Mouse (Mus musculus) thymus, adult 2 months (tissue): ENCODE measurements around the gene Pik3cb. TPM values are rescaled to one million over a fixed set of nuclear protein-coding genes. Genes with fewer than 3 reads are reported as not detected.

Experiments
- DNase-seq: peaks from one replicate; pipeline ENCODE4 v3.0.0; 2021
- H3K27ac ChIP-seq: fragments of 200-500 bp; 2 replicates; pipeline ENCODE4 v1.5.1; 2012; ENCODE audit warnings: low read length, control low read depth; ENCODE audit not compliant: control insufficient read depth, insufficient read depth
- H3K27me3 ChIP-seq: fragments of 200-500 bp; 2 replicates; pipeline ENCODE4 v1.6.1; 2012; ENCODE audit warnings: mild to moderate bottlenecking, low read length, moderate library complexity, mixed read lengths; ENCODE audit not compliant: control insufficient read depth, insufficient read depth
- H3K36me3 ChIP-seq: fragments of 200-500 bp; 2 replicates; pipeline ENCODE4 v1.6.1; 2012; ENCODE audit warnings: mild to moderate bottlenecking, low read length, moderate library complexity; ENCODE audit not compliant: control insufficient read depth, insufficient read depth
- H3K4me1 ChIP-seq: fragments of 200-500 bp; replicated peaks from 2 replicates; pipeline ENCODE4 v1.6.1; 2012; ENCODE audit warnings: low read length; ENCODE audit not compliant: control insufficient read depth, insufficient read depth
- H3K4me3 ChIP-seq: fragments of 200-500 bp; 2 replicates; pipeline ENCODE4 v1.5.1; 2012; ENCODE audit warnings: mild to moderate bottlenecking, low read length, control low read depth, moderate library complexity; ENCODE audit not compliant: control insufficient read depth, insufficient read depth
- CTCF ChIP-seq: fragments of 200-500 bp; IDR thresholded peaks from 2 replicates; pipeline ENCODE4 v1.5.1; 2012; ENCODE audit warnings: mild to moderate bottlenecking, control low read depth, low read length, moderate library complexity, borderline replicate concordance; ENCODE audit not compliant: control insufficient read depth, poor library complexity, insufficient read depth; ENCODE audit errors: extremely low read depth
- POLR2A ChIP-seq: fragments of 200-500 bp; IDR thresholded peaks from 2 replicates; pipeline ENCODE4 v1.6.1; 2012; ENCODE audit warnings: mild to moderate bottlenecking, low read length, control low read depth, moderate library complexity; ENCODE audit not compliant: control insufficient read depth, poor library complexity, insufficient read depth; ENCODE audit errors: extremely low read depth
- whole genome bisulfite sequencing: fragments of 180-500 bp; shearing (Covaris S2); methylation state at CpG from one replicate; pipeline ENCODE4 v1.1.7; 2018; 5-methylcytosine and 5-hydroxymethylcytosine counted together
- polyA plus RNA-seq: library from polyadenylated mRNA; depleted of rRNA; stranded (reverse); fragments of >200 nt; gene quantifications from 2 replicates; pipeline ENCODE4 v1.2.3, GENCODE M21; 2012; rRNA removed

Gene Pik3cb
- polyA plus RNA-seq, result 2.7 and 2.9 TPM in 2 replicates

- no peaks in the 10 kb centered on the region for H3K36me3 ChIP-seq
- peak; percentile 99 for DNase-seq
- H3K4me1 ChIP-seq, result no peaks in the 10 kb centered on the region; the same call in 1 of the 2 replicates
- H3K27ac ChIP-seq, result no peak within 1 kb of the TSS
- peak within 1 kb of the TSS; percentile 73 for H3K4me3 ChIP-seq
- TF ChIP-seq CTCF, result peak; percentile 33; the same call in 1 of the 2 replicates
- TF ChIP-seq POLR2A, result peak; percentile 53; the same call in 1 of the 2 replicates
- H3K27me3 ChIP-seq, result peaks cover 2% of the 10 kb centered on the region; the same call in 1 of the 2 replicates
- WGBS, result 1% methylated on average over 76 of the region's 77 CpGs
Observed at GRCm38 (mm10) chr9:99140063-99140882, at the start of gene Pik3cb. Pik3cb (minus strand) TSS chr9:99140621.

- no peak overlapping the region for H3K27ac ChIP-seq
- no peak for DNase-seq
- no peaks in the 10 kb centered on the region for H3K4me1 ChIP-seq
- 47% methylated on average over 8 of the region's 8 CpGs for whole genome bisulfite sequencing
- H3K27me3 ChIP-seq, result no peaks in the 10 kb centered on the region
- no peak for TF ChIP-seq CTCF
- TF ChIP-seq POLR2A, result no peak
- H3K36me3 ChIP-seq, result no peaks in the 10 kb centered on the region
- no peak overlapping the region for H3K4me3 ChIP-seq
Observed at GRCm38 (mm10) chr9:99183043-99183670, 42.7 kb upstream of the Pik3cb start.

- no peak overlapping the region for H3K27ac ChIP-seq
- no peaks in the 10 kb centered on the region for H3K4me1 ChIP-seq
- WGBS, result 26% methylated on average over 7 of the region's 7 CpGs
- TF ChIP-seq POLR2A (no peak), CTCF (no peak)
- no peak for DNase-seq
- H3K4me3 ChIP-seq, result no peak overlapping the region
- no peaks in the 10 kb centered on the region for H3K36me3 ChIP-seq
- no peaks in the 10 kb centered on the region for H3K27me3 ChIP-seq
Observed at GRCm38 (mm10) chr9:99182121-99182520, 41.7 kb upstream of the Pik3cb start.

- Histone ChIP-seq H3K27me3 (no peaks in the 10 kb centered on the region), H3K36me3 (no peaks in the 10 kb centered on the region), H3K4me3 (no peak overlapping the region), H3K4me1 (no peaks in the 10 kb centered on the region), H3K27ac (no peak overlapping the region)
- TF ChIP-seq POLR2A (no peak), CTCF (no peak)
- 5% methylated on average over 8 of the region's 8 CpGs for WGBS
- no peak for DNase-seq
Observed at GRCm38 (mm10) chr9:99180272-99180671, 39.9 kb upstream of the Pik3cb start.

- Histone ChIP-seq H3K4me3 (no peak overlapping the region), H3K27ac (no peak overlapping the region), H3K27me3 (no peaks in the 10 kb centered on the region), H3K36me3 (no peaks in the 10 kb centered on the region), H3K4me1 (no peaks in the 10 kb centered on the region)
- 94% methylated on average over 3 of the region's 3 CpGs for WGBS
- TF ChIP-seq POLR2A (no peak), CTCF (no peak)
- DNase-seq, result no peak
Observed at GRCm38 (mm10) chr9:99178736-99179135, 38.3 kb upstream of the Pik3cb start.

GRCm38 (mm10) chr9:99175774-99176173 is 35.4 kb upstream of the Pik3cb start:
- Histone ChIP-seq H3K4me1 (no peaks in the 10 kb centered on the region), H3K27me3 (no peaks in the 10 kb centered on the region), H3K27ac (no peak overlapping the region), H3K36me3 (no peaks in the 10 kb centered on the region), H3K4me3 (no peak overlapping the region)
- no peak for DNase-seq
- WGBS, result 80% methylated on average over 6 of the region's 6 CpGs
- no peak for TF ChIP-seq POLR2A
- no peak for TF ChIP-seq CTCF

GRCm38 (mm10) chr9:99172811-99173210 is 32.4 kb upstream of the Pik3cb start:
- Histone ChIP-seq H3K4me3 (no peak overlapping the region), H3K27ac (no peak overlapping the region), H3K4me1 (no peaks in the 10 kb centered on the region), H3K27me3 (no peaks in the 10 kb centered on the region), H3K36me3 (no peaks in the 10 kb centered on the region)
- whole genome bisulfite sequencing, result 63% methylated on average over 2 of the region's 2 CpGs
- no peak for DNase-seq
- TF ChIP-seq CTCF, result no peak
- no peak for TF ChIP-seq POLR2A
